22 mouse cellular contexts compared by ENCODE assay signal in the genomic region with DNA sequence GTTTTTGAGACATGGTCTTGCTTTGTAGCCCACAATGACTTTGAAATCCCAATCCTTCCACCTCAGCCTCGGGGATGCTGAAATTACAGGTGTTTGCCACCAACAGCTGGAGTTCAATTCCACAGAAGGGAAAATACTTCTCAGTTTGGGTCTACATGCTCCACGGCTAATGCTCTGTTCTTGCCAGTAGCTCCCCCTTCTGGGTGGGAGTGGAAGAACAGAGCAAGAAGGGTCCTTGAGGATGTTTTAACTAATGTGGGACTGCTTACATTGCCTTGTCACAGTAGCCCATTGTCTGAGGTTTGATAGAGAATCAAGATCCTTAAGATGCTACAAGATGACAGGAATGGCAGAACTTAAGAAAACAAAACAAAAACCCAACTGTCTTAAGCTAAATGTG.
DNase-seq lines count a peak whose midpoint lies in the region; ATAC-seq and TF ChIP-seq lines count a peak whose summit lies in the region.
"Had no signal": no experiment of that assay in that cellular context is flagged by ENCODE, and none has a peak within 500 bp of the region (broad histone marks: within the 10 kb centered on the region; RNA-seq: fewer than 3 reads in every experiment).

No protein-coding gene starts in this region.

- H3K4me1 ChIP-seq in heart, postnatal 0 days (ENCODE audit: control insufficient read depth, insufficient read depth), result no peaks in the 10 kb centered on the region
- no peaks in the 10 kb centered on the region for H3K4me1 ChIP-seq in lung, postnatal 0 days (ENCODE audit: insufficient read depth, low read depth, low read length)
- H3K4me1 ChIP-seq: embryonic facial prominence, embryonic 13.5 days; limb, embryonic 15.5 days; midbrain, embryonic 15.5 days had no signal

- no peak for ATAC-seq in heart, postnatal 0 days (ENCODE audit: insufficient read depth, low read depth)
- no peak for ATAC-seq in lung, postnatal 0 days
- ATAC-seq: forebrain, embryonic 14.5 days; hindbrain, postnatal 0 days; midbrain, embryonic 15.5 days had no signal

- no peak overlapping the region for H3K27ac ChIP-seq in heart, postnatal 0 days (ENCODE audit: low read depth)
- no peak overlapping the region for H3K27ac ChIP-seq in lung, postnatal 0 days (ENCODE audit: low read length)
- H3K27ac ChIP-seq: embryonic facial prominence, embryonic 13.5 days; hindbrain, postnatal 0 days; limb, embryonic 15.5 days; midbrain, embryonic 15.5 days had no signal

- no peaks in the 10 kb centered on the region for H3K36me3 ChIP-seq in heart, postnatal 0 days (replicated peaks; ENCODE audit: control insufficient read depth, insufficient read depth, low read length)
- no peaks in the 10 kb centered on the region for H3K36me3 ChIP-seq in lung, postnatal 0 days (ENCODE audit: insufficient read depth, low read length)
- H3K36me3 ChIP-seq: embryonic facial prominence, embryonic 13.5 days; limb, embryonic 15.5 days; midbrain, embryonic 15.5 days had no signal

- WGBS in heart, postnatal 0 days, result 58% methylated on average over 2 of the region's 2 CpGs
- 61% methylated on average over 2 of the region's 2 CpGs for WGBS in lung, postnatal 0 days

- TF ChIP-seq EP300 in heart, postnatal 0 days (IDR thresholded peaks at IDR 0.05; ENCODE audit: low read depth), result no peak
- no peak for TF ChIP-seq EP300 in lung, postnatal 0 days (IDR thresholded peaks at IDR 0.05)

- H3K4me3 ChIP-seq in heart, postnatal 0 days (ENCODE audit: low read depth, low read length), result no peak overlapping the region
- no peak overlapping the region for H3K4me3 ChIP-seq in lung, postnatal 0 days (ENCODE audit: low read depth, low read length)
- H3K4me3 ChIP-seq: embryonic facial prominence, embryonic 13.5 days; limb, embryonic 15.5 days; midbrain, embryonic 15.5 days; myocyte had no signal

- peak; percentile 12; the same call in 1 of the 2 replicates for TF ChIP-seq CTCF in heart, postnatal 0 days (IDR thresholded peaks at IDR 0.05; ENCODE audit: low read depth)
- TF ChIP-seq CTCF in lung, postnatal 0 days (IDR thresholded peaks at IDR 0.05), result 0 out of 2 replicates have a peak, but pooled peaks have one; percentile 16

- H3K9me3 ChIP-seq in heart, postnatal 0 days (replicated peaks; ENCODE audit: control insufficient read depth, low read length), result no peaks in the 10 kb centered on the region
- H3K9me3 ChIP-seq in lung, postnatal 0 days (ENCODE audit: low read length), result no peaks in the 10 kb centered on the region
- H3K9me3 ChIP-seq: embryonic facial prominence, embryonic 13.5 days; limb, embryonic 15.5 days; midbrain, embryonic 15.5 days had no signal

- no peak overlapping the region for H3K9ac ChIP-seq in heart, postnatal 0 days (replicated peaks; ENCODE audit: low read depth, low read length)
- no peak overlapping the region for H3K9ac ChIP-seq in lung, postnatal 0 days (replicated peaks; ENCODE audit: low read depth)
- H3K9ac ChIP-seq: embryonic facial prominence, embryonic 13.5 days; limb, embryonic 15.5 days; midbrain, embryonic 15.5 days had no signal

- no peak for DNase-seq in heart, postnatal 0 days (ENCODE audit: low spot score)
- no peak for DNase-seq in heart, adult 9 months (ENCODE audit: low spot score in 2 of 2)
- DNase-seq in lung, postnatal 0 days (ENCODE audit: low spot score), result no peak
- no peak for DNase-seq in lung, adult 18-20 months
- peak; percentile 56 for DNase-seq in ES-CJ7 (ENCODE audit: low read depth, low spot score)
- peak; percentile 1 for DNase-seq in c-Kit-positive CD71-negative TER-119-negative erythroid progenitor cells, embryonic 14.5 days (ENCODE audit: low read depth)
- DNase-seq in left cerebral cortex, adult 11 months (ENCODE audit: low spot score), result no peak
- no peak for DNase-seq in embryo, embryonic 10 days (ENCODE audit: low spot score)
- DNase-seq: adrenal gland, adult 2 months; cerebellum, postnatal 10 days; gastrocnemius, postnatal 10 days; heart, adult 18-20 months; heart, postnatal 4 days; kidney, adult 8-10 months; kidney, postnatal 36 days; spleen, adult 18-20 months had no signal

- H3K27me3 ChIP-seq in heart, postnatal 0 days (ENCODE audit: control insufficient read depth, insufficient read depth, low read length), result no peaks in the 10 kb centered on the region
- H3K27me3 ChIP-seq in lung, postnatal 0 days (replicated peaks; ENCODE audit: insufficient read depth, low read length), result no peaks in the 10 kb centered on the region
- H3K27me3 ChIP-seq: embryonic facial prominence, embryonic 13.5 days; limb, embryonic 15.5 days; midbrain, embryonic 15.5 days had no signal

- H3K4me2 ChIP-seq in heart, postnatal 0 days (ENCODE audit: low read depth, low read length), result no peak overlapping the region
- H3K4me2 ChIP-seq in lung, postnatal 0 days (replicated peaks; ENCODE audit: low read depth, low read length), result no peak overlapping the region
- H3K4me2 ChIP-seq: embryonic facial prominence, embryonic 13.5 days; limb, embryonic 15.5 days; midbrain, embryonic 15.5 days had no signal

Comparison
In these comparisons a context has a peak if more than half of its experiments do, and no peak if none do; other contexts are left out.
1. DNase-seq: peak in ES-CJ7 (single experiment) and c-Kit-positive CD71-negative TER-119-negative erythroid progenitor cells, embryonic 14.5 days (single experiment); none in heart, postnatal 0 days (single experiment), heart, adult 9 months (0 of 2), lung, postnatal 0 days (single experiment), lung, adult 18-20 months (0 of 2), left cerebral cortex, adult 11 months (single experiment) and embryo, embryonic 10 days (single experiment).